Mouse (Mus musculus) heart, postnatal 36 days (tissue): ENCODE measurements at regions not wholly inside any gene's neighbourhood (a gene's known extent, or its start where the extent isn't known, plus 50 kb on each side); places are given as distances from the start of the nearest gene placed in this dataset.

Experiments
- DNase-seq, 2 experiments: peaks; one replicate each; pipeline ENCODE4 v3.0.0; 2021 to 2022
- intact Hi-C: fragments of 180-260 bp; cut with DNase I; formaldehyde crosslinking; loops from one replicate; pipeline ENCODE4 v1.15.1; 2025

DNA sequence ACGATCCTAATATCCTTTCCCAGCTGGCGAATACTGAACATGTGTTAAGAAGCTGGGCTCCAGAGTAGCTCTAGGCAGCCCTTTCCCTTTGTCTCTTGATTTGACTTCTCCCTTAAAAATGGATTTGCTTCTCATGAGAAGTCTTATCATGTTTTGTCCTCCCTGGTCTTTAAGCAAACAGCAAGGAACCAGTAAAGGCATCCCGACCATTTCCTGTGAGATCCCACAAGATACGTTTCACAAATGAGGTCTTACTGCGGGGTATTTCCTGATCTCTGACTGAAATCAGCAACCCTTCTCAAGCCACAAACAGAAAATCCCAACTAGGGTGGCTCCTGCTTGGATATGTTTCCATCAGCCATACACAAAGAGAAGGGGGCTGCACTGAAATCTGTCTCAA is 130.8 kb upstream of the Pde3a start:
- intact Hi-C loops = no loop called here
- no peak for DNase-seq

DNA sequence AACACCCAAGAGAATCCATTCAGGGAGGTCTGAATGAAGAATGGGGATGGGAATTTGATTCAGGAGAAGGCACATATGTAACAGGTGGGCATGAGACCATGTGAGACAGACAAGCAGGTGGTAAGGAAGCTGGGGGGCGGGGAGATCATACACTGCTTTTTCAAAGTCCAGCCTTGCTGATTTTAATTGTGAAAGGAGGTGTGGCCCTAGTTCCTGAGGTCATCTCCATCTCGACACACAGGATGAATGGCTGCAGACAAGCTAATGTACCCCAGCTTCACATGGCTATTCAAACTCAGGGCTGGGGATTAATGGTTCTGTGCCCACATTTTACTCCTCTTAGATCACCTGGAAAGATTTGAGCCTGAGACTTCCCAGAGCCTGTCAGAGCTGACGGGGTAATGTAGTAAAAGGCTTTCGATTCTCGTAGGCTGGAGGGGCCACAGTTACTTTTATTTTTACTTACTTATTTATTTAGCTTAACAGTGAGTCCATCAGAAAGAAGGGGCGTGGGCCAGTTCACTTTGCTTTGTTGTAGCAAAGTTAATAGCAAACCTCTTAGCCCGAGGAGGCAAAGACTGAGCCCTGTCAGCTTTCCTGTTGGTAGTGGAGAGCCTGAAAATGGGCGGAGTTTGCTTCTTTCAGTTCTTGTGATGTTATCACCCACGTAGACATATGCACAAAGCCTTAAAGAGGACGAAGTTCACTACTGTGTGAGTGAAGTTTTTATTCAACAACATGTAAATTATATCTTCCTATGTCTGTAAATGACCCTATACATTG is 122.3 kb upstream of the Pde3a start:
- intact Hi-C loops = no loop called here
- DNase-seq = no peak

DNA sequence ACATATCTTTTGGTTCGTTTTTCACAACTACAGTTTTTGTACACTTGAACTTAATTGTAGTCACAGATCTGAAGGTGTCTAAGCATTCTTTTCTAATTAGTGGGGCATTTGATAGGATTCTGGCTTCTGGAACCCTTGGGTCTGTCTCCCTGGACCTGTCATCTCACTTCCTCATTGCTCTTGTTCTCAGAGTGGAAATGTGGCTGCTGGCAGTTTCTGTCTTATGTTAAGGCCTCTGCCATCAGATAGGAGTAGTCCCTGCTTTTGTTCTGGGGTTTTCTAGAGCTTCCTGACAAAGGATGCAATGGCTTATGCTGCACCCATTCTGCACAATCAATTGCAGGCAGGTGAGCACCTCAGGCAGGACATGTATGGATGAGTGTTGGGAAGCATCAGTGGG is 119.5 kb upstream of the Pde3a start:
- no peak for DNase-seq
- intact Hi-C loops = no loop called here

DNA sequence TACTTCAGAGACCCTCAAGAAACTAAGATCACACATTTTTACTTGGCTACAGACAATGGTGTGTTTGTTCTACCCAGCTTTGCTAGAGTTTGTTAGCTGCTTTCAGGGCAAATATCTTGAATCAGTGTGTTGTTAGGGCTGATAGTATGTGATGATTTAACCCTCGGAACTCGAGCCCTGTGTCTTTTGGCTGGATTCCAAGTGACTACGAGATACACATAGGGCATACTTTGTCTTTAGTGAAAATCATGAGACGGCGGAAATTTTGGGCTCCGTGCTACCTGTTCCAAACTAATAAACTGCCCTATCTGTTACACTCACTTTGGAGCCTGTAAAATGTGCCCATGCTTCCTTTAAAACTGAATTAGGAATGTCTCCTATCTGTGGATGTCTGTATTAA is 114.9 kb upstream of the Pde3a start:
- intact Hi-C loops = no loop called here
- no peak for DNase-seq

DNA sequence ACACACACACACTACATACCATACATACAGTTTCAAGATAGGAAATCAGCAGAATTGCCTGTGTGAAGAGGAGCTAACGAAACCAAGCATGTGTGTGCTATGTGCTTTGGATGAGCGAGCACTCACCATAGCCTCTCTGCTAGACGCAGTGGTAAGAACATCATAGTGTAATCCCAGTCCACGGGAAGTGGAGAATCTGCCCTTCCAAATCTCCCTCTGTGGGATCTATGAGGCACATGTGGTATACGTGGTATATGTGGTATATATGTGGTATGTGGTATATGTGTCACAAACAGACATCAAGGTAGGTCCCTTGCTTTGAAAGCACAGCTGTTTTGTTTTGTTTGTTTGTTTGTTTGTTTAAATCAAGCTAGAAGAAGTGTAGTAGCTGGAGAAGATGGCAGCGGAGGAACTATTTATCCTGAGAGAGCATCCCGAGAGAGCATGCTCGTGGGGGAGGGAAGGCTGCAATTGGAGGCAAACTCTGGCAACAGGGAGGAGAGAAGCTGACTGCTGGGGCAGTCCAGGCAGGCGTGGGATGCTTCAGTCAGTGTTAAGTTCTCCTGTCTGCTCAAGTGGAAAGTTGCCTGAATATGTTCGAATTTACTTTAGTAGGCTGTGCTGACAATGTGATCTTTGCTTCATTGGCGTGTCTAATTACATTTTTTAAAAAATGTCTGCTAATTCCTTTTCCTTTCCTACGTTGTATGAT is 112.2 kb upstream of the Pde3a start:
- intact Hi-C loops = no loop called here
- DNase-seq = no peak

DNA sequence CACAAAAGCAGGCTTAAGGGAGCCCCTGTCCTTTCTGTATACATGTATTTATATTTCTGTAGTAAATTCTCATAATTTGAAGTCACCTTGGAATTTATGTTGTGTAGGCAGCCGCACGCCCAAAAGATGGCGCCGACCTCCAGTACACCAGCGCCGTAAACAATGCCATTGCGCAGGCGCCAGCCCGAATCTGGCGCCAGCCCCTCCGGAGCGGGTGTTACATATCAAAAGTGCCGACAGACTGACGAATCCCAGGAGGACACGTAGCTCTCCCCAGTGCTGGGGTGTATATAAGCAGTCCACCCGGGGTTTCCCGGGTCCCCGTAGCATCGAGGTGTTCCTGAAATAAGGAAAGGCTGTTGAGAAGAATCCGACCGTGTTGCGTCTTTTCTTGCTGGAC is 108.1 kb upstream of the Pde3a start:
- DNase-seq = peak; percentile 28 to 29
- intact Hi-C loops = no loop called here

DNA sequence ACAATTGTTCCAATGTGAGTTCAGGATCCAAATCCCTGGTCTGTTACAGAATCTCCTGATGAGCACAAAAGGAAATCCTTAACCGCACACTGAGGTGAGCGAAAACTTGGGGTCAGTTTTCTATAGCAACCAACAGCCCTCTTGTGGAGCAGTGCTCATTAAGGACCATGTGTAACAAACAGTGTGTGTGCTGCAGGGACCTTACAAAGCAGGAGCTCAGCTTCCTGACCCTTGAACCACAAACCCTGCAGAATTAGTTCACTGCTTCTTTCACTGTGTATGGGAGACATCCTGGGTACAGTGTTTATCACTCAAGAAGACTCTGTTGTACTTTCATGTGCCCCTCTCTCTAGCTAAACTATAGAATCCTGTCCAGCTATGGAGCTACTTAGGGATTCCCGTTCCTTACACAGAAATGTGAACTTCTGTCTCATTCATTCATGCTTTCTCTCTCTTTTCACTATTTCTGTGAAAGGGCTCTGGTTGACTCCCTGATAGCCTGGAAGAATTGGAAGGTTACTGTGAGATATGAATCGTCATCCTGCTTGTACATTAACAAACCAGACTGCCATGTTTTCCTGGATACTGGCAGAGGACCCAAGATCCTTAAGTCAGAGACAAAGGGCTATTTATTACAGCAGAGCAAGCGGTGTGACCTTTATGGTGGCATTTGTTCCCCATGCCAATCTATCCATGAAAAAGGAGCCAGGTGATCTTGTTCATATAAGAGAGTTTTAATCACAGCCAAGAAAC is 100.5 kb upstream of the Pde3a start:
- no peak for DNase-seq
- intact Hi-C loops = no loop called here

DNA sequence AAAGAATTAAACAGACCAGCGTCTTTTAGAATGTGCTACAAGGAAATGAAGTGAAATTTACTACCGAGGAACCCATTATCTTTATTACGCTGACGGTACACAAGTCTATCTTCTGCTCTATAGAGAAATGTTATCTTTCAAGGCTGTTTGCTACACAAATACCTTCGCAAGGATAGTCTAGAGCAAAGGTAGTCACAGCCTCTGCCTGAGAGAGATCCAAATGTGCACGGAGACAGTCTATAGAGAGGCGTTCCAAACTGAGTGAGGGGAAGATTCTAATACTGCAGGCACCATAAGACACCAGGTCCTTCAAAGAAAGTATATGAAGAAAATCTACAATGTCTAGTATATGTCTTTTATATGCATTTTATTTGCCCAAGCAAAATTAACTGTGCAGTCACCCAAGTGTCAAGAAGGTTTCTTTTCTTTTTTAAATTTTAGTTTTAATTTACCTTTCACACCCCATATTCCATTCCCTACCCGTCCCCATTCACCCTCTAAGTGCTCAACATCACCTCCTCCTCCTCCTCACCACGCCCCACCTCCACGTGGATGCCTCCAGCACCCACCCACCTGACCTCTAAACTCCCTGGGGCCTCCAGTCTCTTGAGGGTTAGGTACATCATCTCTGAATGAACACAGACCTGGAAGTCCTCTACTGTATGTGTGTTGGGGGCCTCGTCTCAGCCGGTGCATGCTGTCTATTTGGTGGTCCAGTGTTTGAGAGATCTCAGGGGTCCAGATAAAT is 99.7 kb upstream of the Pde3a start:
- intact Hi-C loops = no loop called here
- DNase-seq = no peak

DNA sequence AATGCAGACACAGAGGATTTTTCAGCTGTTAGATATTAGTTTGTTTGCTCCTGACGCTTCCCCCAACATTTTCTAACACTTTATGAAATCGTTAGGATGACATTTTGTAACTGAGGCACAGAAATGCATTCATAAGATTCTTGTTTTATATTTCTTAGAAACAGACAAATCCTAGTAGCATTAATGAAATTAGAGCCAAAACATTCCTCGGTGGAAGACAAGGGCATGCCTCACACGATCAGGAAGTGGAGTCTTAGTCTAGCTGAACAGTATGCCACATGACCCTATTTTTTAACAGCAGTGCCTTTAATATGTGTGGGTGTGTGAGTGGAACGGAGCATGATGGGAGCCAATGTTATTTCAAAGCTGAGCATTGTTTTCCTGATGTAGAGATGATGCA is 89.7 kb upstream of the Pde3a start:
- intact Hi-C loops = no loop called here
- DNase-seq = no peak

DNA sequence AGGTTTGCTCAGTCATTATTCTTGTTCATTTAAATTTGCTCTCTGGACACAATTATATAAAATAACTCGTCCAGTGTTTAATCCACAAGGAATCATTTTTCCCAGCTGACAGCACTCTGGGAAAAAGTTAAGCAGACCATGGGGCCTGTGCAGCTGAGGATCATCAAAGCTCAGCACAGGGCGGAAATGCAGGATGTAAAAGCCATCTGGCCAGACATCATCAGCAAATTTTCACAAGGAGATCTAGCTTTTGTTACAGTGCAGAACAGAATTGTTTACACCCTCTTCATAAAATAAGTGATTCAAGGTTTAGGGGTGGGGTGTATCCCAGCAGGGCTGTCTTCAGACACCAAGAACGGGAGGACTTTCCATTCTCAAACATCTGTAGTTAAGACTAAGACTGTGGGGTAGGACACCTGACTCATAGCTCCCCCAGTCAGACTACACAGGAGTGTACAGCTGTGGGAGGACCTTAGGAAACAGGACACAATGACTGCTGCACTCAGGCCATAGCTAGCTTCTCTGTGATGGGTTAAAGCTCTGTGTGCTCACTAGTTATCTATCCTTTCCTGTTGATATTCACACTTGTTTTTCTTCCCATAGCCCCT is 87.3 kb upstream of the Pde3a start:
- intact Hi-C loops = no loop called here

DNA sequence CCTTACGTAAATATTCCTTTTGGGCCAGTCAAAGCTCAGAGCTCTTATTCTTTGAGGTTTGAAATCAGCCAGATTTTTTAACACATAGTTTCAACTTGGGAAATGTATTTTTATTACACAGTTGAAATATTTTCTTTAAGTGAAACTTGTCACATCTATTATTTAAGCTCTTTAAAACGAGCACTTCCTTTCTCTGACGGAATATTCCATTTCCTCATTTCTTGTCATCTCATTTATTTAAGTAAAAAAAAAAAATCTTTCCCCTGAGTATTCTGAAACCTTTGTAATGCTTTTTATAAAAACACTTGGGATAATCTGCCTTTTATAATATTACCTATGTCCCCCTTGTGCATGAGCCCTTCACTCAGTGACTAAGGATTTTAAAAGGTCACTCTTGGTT is 81.8 kb upstream of the Pde3a start:
- no peak for DNase-seq
- intact Hi-C loops = no loop called here

More for the DNA sequence above, 87.3 kb upstream of the Pde3a start:
- DNase-seq = no peak

DNA sequence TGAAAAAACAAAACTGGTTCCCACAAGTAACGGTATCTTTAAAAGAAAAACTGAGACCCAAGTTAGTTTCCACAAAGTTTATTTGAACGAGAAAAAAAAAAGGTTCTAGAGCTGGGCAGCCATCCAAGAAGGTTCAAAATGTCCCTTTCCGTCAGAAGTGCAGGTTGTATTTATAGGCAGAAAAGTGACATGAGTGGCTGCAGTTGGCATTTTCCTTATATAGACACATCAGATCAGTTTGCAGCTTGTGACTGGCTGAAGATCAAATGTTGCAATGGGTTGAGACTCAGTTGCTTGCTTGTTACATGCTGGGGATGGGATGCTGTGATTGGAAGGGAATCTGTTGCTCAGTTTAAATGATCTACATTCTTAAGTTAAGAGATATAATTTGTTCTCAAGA is 80.7 kb upstream of the Pde3a start:
- intact Hi-C loops = no loop called here
- DNase-seq = no peak

DNA sequence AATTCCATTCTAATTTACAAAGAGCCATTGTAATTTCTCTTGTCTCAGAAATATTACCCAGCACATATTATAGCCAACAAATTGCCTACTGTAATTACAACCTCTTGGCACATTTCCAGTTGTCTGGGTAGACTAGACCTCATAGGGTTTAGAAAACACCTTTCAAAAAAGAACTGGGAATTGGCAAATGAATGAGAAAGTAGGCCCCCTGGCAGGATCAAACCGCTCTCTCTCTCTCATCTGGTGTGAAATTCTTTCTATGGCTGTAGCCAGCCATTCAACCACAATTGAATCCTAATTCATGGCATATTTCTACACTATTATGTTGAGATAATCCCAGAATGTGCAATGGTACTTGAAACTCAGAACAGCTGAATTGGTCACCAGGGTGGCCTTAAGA is 65.3 kb upstream of the Pde3a start:
- intact Hi-C loops = no loop called here
- no peak for DNase-seq

DNA sequence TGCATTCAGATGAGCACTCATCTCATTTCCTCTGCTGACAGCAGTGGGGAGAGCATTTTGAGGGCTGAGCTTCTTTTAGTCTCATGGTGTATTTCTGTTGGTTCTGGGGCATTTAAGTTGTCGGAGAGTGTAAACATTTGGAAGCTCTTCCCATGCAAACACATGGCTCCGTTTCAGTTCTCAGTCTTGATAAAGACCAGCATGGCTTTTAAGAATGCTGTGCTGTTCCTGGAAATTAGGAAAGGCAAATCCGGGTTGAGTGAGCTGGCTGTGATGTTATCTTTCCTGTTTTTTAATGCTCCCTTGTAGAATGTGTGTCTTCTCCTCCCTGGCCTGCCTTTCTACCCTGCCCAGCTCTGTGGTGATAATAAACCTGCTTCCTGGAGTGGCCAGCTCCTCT is 61.0 kb upstream of the Pde3a start:
- intact Hi-C loops = no loop called here
- no peak for DNase-seq

DNA sequence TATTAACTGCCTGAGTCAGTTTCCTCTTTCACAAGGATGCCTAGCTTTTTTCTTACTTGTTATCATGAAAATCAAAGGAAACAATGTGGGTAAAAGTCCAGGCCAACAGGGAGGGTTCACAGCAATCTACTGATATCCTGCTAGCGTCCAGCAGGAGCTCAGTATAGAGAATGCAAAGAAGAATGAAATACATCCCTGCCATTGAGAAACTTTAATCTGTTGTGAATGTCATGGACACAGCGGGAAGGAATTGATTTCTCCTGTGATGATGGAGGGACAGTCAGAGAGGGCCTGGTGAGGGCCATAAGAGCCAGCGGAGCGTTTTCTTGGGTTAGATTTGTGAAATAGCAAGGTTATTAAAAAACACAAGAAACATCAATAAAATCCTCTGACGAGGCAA is 60.0 kb upstream of the Pde3a start:
- intact Hi-C loops = no loop called here
- no peak for DNase-seq

DNA sequence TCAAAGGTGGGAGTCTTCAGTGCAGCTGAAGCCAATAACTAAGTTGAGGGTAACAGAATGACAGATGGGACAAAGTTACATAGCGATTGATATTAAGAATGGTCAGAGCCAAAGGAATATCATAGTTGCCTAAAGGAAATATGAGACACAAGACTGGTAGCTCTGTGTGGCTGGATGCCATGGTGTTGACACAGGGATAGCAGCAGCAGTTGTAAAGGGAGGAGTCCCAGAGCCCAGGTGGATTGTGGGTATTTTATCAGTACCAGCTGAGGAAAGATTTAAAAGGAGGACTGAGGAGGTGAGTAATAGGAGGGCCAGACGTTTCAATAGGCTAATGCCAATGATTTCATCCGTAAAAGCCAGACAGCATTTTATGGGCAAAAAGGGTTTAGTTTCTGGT is 59.4 kb upstream of the Pde3a start:
- intact Hi-C loops = no loop called here
- DNase-seq = no peak

DNA sequence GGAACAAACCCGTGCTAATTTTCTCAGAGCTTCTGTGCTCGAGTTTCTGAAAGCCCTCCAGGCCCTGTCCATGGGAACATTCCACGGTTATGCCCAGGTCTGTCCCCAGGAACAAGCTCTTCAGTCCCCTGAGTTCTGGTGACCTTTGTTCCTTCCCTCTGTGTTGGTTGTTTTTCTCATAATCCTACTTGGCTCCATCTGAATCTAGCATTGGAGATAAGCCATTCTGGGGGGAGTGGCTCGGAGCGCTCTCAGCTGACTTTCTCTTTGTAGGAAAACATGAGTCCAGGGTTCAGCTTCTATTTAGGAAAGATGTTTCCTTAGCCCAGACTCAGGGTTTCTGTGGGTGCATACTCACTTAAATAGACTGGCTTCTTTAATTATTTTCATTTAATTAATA is 58.7 kb upstream of the Pde3a start:
- peak; percentile 6 to 18 for DNase-seq
- intact Hi-C loops = no loop called here

DNA sequence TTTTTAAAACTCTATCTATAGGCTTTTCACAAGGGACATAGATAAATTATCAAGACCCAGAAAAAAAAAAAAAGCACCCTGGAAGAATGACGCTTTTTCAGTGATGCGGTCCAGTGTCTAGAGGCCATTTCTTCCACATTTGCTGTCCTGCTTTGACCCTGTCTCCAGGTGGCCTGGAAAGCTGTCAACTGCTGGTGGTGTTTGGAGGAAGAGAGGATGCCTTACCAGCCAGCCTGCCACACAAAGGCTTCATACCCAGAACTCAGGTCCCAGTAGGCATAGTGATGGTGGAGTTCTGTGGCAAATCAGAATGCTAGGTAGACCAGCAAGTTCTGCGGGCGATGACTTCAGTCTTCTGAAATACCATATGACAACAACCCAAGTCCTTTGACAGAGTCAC is 51.6 kb upstream of the Pde3a start:
- intact Hi-C loops = no loop called here
- no peak for DNase-seq
